Comparison of ENCODE assay signal across 8 mouse cellular contexts in the genomic region with DNA sequence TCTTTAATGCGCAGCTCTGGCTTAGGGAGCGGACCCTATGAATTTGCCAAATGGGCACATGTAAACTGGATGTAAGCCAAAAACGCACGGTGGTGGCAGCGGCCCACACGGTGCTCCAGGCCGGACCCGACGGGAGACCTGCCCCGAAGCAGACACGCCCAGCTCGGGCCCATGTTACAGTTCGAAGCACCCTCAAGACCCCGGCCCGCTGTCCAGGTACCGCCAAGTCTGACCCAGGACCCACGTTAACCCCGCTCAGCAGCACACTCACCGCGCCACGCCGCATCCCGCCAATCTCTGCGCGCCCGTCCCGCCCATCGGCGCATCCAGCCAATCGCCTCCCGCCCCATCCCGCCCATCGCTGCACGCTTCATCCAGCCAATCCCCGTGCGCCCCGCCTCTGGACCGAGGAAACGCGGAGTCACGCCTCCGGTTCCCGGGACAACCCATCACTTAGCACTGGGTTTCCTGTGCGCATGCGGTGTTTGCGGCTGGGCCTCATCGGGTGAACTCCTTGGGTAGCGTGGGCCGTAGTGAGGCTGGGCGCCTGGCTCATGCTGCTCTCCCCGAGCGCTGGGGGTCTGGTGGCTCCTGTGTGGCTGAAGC. TPM values are rescaled to one million over a fixed set of nuclear protein-coding genes. Genes with fewer than 3 reads are reported as not detected.
DNase-seq lines count a peak whose midpoint lies in the region; ATAC-seq and TF ChIP-seq lines count a peak whose summit lies in the region.

A gene (minus strand): TSS at position 372 of the 606 bp plus-strand sequence.

- peaks cover 7% of the 10 kb centered on the region; the same call in 1 of the 2 replicates for H3K4me1 ChIP-seq in hindbrain, postnatal 0 days (ENCODE audit: insufficient read depth, low read length)

- intact Hi-C loops in gastrocnemius, adult 2 months (cut with DNase I), result loop anchor here (2.0 kb wide), 1 partner anchor 39 kb away; a partner anchor contains a TSS
- intact Hi-C loops in left cerebral cortex, adult 2 months (cut with DNase I), result loop anchor here (2.0 kb wide), 3 partner anchors 41 to 89 kb away; a partner anchor contains a TSS

- peak within 1 kb of the TSS; percentile 51 for H3K9ac ChIP-seq in hindbrain, postnatal 0 days (replicated peaks; ENCODE audit: low read length)

- no peaks in the 10 kb centered on the region for H3K27me3 ChIP-seq in hindbrain, postnatal 0 days (ENCODE audit: insufficient read depth, low read length)

- DNase-seq in ZHBTc4 (ENCODE audit: low read depth, low spot score), result peak; percentile 100
- peak; percentile 99 for DNase-seq in gastrocnemius, adult 2 months
- DNase-seq in hindbrain, postnatal 0 days (ENCODE audit: low spot score), result peak; percentile 98
- DNase-seq in left cerebral cortex, adult 2 months (ENCODE audit: extremely low spot score in 1 of 2, low spot score in 2 of 2), result peak; percentile 95 to 97
- peak; percentile 98 to 99 for DNase-seq in right cerebral cortex, adult 2 months (ENCODE audit: low spot score in 2 of 2)
- peak; percentile 98 for DNase-seq in urinary bladder, postnatal 14 days (ENCODE audit: low spot score)

- ATAC-seq in common myeloid progenitor, adult 5-6 weeks (replicated peaks; ENCODE audit: low read depth, poor library complexity, severe bottlenecking), result peak; percentile 95
- peak; percentile 99 for ATAC-seq in hindbrain, postnatal 0 days
- peak; percentile 98 for ATAC-seq in megakaryocyte, adult 5-6 weeks (ENCODE audit: poor library complexity, severe bottlenecking)

- H3K27ac ChIP-seq in gastrocnemius, adult 2 months, result peak within 1 kb of the TSS; percentile 91
- peak within 1 kb of the TSS; percentile 80 for H3K27ac ChIP-seq in hindbrain, postnatal 0 days
- peak within 1 kb of the TSS; percentile 86 for H3K27ac ChIP-seq in left cerebral cortex, adult 2 months

- WGBS in hindbrain, postnatal 0 days, result under 1% methylated on average over 52 of the region's 52 CpGs

- no peak for TF ChIP-seq CTCF in gastrocnemius, adult 2 months (IDR thresholded peaks at IDR 0.05)
- TF ChIP-seq CTCF in hindbrain, postnatal 0 days (IDR thresholded peaks at IDR 0.05; ENCODE audit: low read depth), result no peak
- no peak for TF ChIP-seq CTCF in left cerebral cortex, adult 2 months (IDR thresholded peaks at IDR 0.05)

- H3K9me3 ChIP-seq in hindbrain, postnatal 0 days (ENCODE audit: low read length), result no peaks in the 10 kb centered on the region

- peaks cover 12% of the 10 kb centered on the region for H3K36me3 ChIP-seq in hindbrain, postnatal 0 days (ENCODE audit: insufficient read depth, low read length)

- peak within 1 kb of the TSS; percentile 66 for H3K4me2 ChIP-seq in hindbrain, postnatal 0 days (ENCODE audit: low read depth, low read length)

- H3K4me3 ChIP-seq in gastrocnemius, adult 2 months, result peak within 1 kb of the TSS; percentile 95
- H3K4me3 ChIP-seq in hindbrain, postnatal 0 days (ENCODE audit: low read length), result peak within 1 kb of the TSS; percentile 61
- peak within 1 kb of the TSS; percentile 78 for H3K4me3 ChIP-seq in left cerebral cortex, adult 2 months

RNA-seq across cellular contexts. Expression of the gene that starts here (rescaled TPM):
- 49.9 and 61.2 TPM in 2 replicates for total RNA-seq in common myeloid progenitor, adult 5-6 weeks (2017)
- 10 to 100 TPM; 39.7 to 48.5 TPM for total RNA-seq in gastrocnemius, adult 2 months (2021)
- 32.9 and 36.6 TPM in 2 replicates for total RNA-seq in hindbrain, postnatal 0 days (2014; rRNA removed)
- polyA plus RNA-seq in hindbrain, postnatal 0 days (2015; fragmentation: Nextera tagmentation; extraction: Ambion mirVana), result 49.5 and 51.6 TPM in 2 replicates
- 10 to 100 TPM; 18.7 to 20.7 TPM for total RNA-seq in left cerebral cortex, adult 2 months (2021)
- total RNA-seq in megakaryocyte, adult 5-6 weeks (2015), result 23.8 and 31.6 TPM in 2 replicates
- 19.0 and 29.3 TPM in 2 replicates for total RNA-seq in megakaryocyte, adult 5-6 weeks (2017)

Comparison
In these comparisons a context has a peak if more than half of its experiments do, and no peak if none do; other contexts are left out.
1. Peak in every context shown above with its lines: DNase-seq, ATAC-seq, H3K4me3 ChIP-seq and H3K27ac ChIP-seq.